Mouse (Mus musculus): ENCODE measurements around the gene Sae1. TPM values are rescaled to one million over a fixed set of nuclear protein-coding genes. Genes with fewer than 3 reads are reported as not detected.
A peak's percentile ranks its signal among the peaks of the same experiment; 100 is the strongest.

Gene Sae1
- total and polyA plus RNA-seq, 3 experiments, result 182 to 287 TPM; not detected in 1

- no peaks in the 10 kb centered on the region for H3K9me3 ChIP-seq (replicated peaks; ENCODE audit: insufficient read depth, low read length)
- H3K27me3 ChIP-seq (ENCODE audit: control insufficient read depth in 1 of 2, insufficient read depth in 2 of 2, low read length in 2 of 2), result no peaks in the 10 kb centered on the region
- no peaks in the 10 kb centered on the region for H3K79me2 ChIP-seq (ENCODE audit: control insufficient read depth, insufficient read depth, low read length, poor library complexity)
- peak; percentile 74; the same call in 1 of the 2 replicates for TF ChIP-seq MEF2A (IDR thresholded peaks at IDR 0.05; ENCODE audit: extremely low read depth, insufficient replicate concordance, low read depth, low read length, poor library complexity, severe bottlenecking)
- TF ChIP-seq EP300 (IDR thresholded peaks at IDR 0.05; ENCODE audit: low read depth in 1 of 2, low read length in 2 of 2), result peak; percentile 15 to 46; a peak in 1 of 4 replicates
- TF ChIP-seq GATA1 (IDR thresholded peaks at IDR 0.05; ENCODE audit: low read depth, low read length), result peak; percentile 71
- peak; percentile 58; the same call in 1 of the 2 replicates for TF ChIP-seq RCOR1 (IDR thresholded peaks at IDR 0.05; ENCODE audit: low read depth, low read length)
- no peak for TF ChIP-seq POLR2AphosphoS2 (IDR thresholded peaks at IDR 0.05; ENCODE audit: low read length)
- TF ChIP-seq TCF12 (IDR thresholded peaks at IDR 0.05; ENCODE audit: low read depth, low read length), result 0 out of 2 replicates have a peak, but pooled peaks have one; percentile 15
- peaks cover 4 to 16% of the 10 kb centered on the region in 2 experiments; a peak in 3 of 4 replicates for H3K4me1 ChIP-seq (ENCODE audit: control insufficient read depth in 1 of 2, insufficient read depth in 2 of 2, low read length in 2 of 2)
- DNase-seq (ENCODE audit: low read depth, low spot score), result peak; percentile 71
- H3K36me3 ChIP-seq (ENCODE audit: control insufficient read depth in 1 of 2, insufficient read depth in 2 of 2, low read length in 2 of 2), result peaks cover 12 to 22% of the 10 kb centered on the region in 2 experiments
- H3K4me3 ChIP-seq (ENCODE audit: control insufficient read depth in 1 of 2, insufficient read depth in 1 of 2, low read depth in 2 of 2, low read length in 2 of 2), result no peak overlapping the region
- H3K9ac ChIP-seq (ENCODE audit: control insufficient read depth, low read depth, low read length, poor library complexity, severe bottlenecking), result no peak overlapping the region
- H3K27ac ChIP-seq (ENCODE audit: control insufficient read depth, low read depth, low read length), result peak overlapping the region; percentile 14; the same call in 1 of the 2 replicates
Observed at GRCm38 (mm10) chr7:16345297-16345696, 42.3 kb downstream of the Sae1 start.

GRCm38 (mm10) chr7:16344598-16344997 is 43.0 kb downstream of the Sae1 start:
- Histone ChIP-seq H3K9ac (ENCODE audit: control insufficient read depth, low read depth, low read length, poor library complexity, severe bottlenecking) (no peak overlapping the region), H3K79me2 (ENCODE audit: control insufficient read depth, insufficient read depth, low read length, poor library complexity) (no peaks in the 10 kb centered on the region), H3K27me3 (ENCODE audit: control insufficient read depth in 1 of 2, insufficient read depth in 2 of 2, low read length in 2 of 2) (no peaks in the 10 kb centered on the region), H3K4me1 (ENCODE audit: control insufficient read depth in 1 of 2, insufficient read depth in 2 of 2, low read length in 2 of 2) (peaks cover 4 to 16% of the 10 kb centered on the region in 2 experiments; a peak in 3 of 4 replicates), H3K27ac (ENCODE audit: control insufficient read depth, low read depth, low read length) (no peak overlapping the region), H3K4me3 (ENCODE audit: control insufficient read depth in 1 of 2, insufficient read depth in 1 of 2, low read depth in 2 of 2, low read length in 2 of 2) (no peak overlapping the region), H3K36me3 (ENCODE audit: control insufficient read depth in 1 of 2, insufficient read depth in 2 of 2, low read length in 2 of 2) (peaks cover 11 to 22% of the 10 kb centered on the region in 2 experiments), H3K9me3 (replicated peaks; ENCODE audit: insufficient read depth, low read length) (no peaks in the 10 kb centered on the region)
- no peak for TF ChIP-seq MEF2A (IDR thresholded peaks at IDR 0.05; ENCODE audit: extremely low read depth, insufficient replicate concordance, low read depth, low read length, poor library complexity, severe bottlenecking)
- no peak for TF ChIP-seq ZC3H11A (IDR thresholded peaks at IDR 0.05; ENCODE audit: low read depth, low read length)
- no peak for TF ChIP-seq ZMIZ1 (IDR thresholded peaks at IDR 0.05; ENCODE audit: low read depth, low read length)
- TF ChIP-seq ETS1 (IDR thresholded peaks at IDR 0.05; ENCODE audit: low read depth, low read length), result no peak
- TF ChIP-seq RCOR1 (IDR thresholded peaks at IDR 0.05; ENCODE audit: low read depth, low read length), result no peak
- no peak for TF ChIP-seq TCF12 (IDR thresholded peaks at IDR 0.05; ENCODE audit: low read depth, low read length)
- DNase-seq (ENCODE audit: low read depth, low spot score), result no peak

GRCm38 (mm10) chr7:16337733-16338132 is 49.9 kb downstream of the Sae1 start:
- peaks cover 0 to 19% of the 10 kb centered on the region in 2 experiments; a peak in 2 of 4 replicates for H3K36me3 ChIP-seq (ENCODE audit: control insufficient read depth in 1 of 2, insufficient read depth in 2 of 2, low read length in 2 of 2)
- no peaks in the 10 kb centered on the region for H3K79me2 ChIP-seq (ENCODE audit: control insufficient read depth, insufficient read depth, low read length, poor library complexity)
- no peaks in the 10 kb centered on the region for H3K4me1 ChIP-seq (ENCODE audit: control insufficient read depth in 1 of 2, insufficient read depth in 2 of 2, low read length in 2 of 2)
- peak; percentile 22 for DNase-seq (ENCODE audit: low read depth, low spot score)
- H3K27me3 ChIP-seq (ENCODE audit: control insufficient read depth in 1 of 2, insufficient read depth in 2 of 2, low read length in 2 of 2), result no peaks in the 10 kb centered on the region
- H3K9me3 ChIP-seq (replicated peaks; ENCODE audit: insufficient read depth, low read length), result no peaks in the 10 kb centered on the region
- H3K27ac ChIP-seq (ENCODE audit: control insufficient read depth, low read depth, low read length), result no peak overlapping the region
- H3K4me3 ChIP-seq (ENCODE audit: control insufficient read depth in 1 of 2, insufficient read depth in 1 of 2, low read depth in 2 of 2, low read length in 2 of 2), result no peak overlapping the region
- TF ChIP-seq UBTF (IDR thresholded peaks at IDR 0.05; ENCODE audit: borderline replicate concordance, insufficient read depth, low read depth, low read length) (no peak), JUND (IDR thresholded peaks at IDR 0.05; ENCODE audit: low read depth, low read length) (no peak), POLR2AphosphoS2 (IDR thresholded peaks at IDR 0.05; ENCODE audit: low read length) (no peak), CTCF (IDR thresholded peaks at IDR 0.05 in 2 of 3, conservative IDR thresholded peaks at IDR 0.05 in 1 of 3; ENCODE audit: control insufficient read depth in 1 of 3, insufficient read depth in 1 of 3, low read depth in 2 of 3, low read length in 3 of 3, poor library complexity in 1 of 3, severe bottlenecking in 1 of 3) (peak in 2 of 3 experiments; percentile 4 to 24; a peak in 1 of 6 replicates), MAFK (IDR thresholded peaks at IDR 0.05; ENCODE audit: borderline replicate concordance, low read depth, low read length) (no peak), ZMIZ1 (IDR thresholded peaks at IDR 0.05; ENCODE audit: low read depth, low read length) (no peak), MAZ (IDR thresholded peaks at IDR 0.05; ENCODE audit: low read depth, low read length) (no peak), ZKSCAN1 (IDR thresholded peaks at IDR 0.05; ENCODE audit: low read depth, low read length) (no peak), ZNF384 (IDR thresholded peaks at IDR 0.05; ENCODE audit: low read depth, low read length) (0 out of 2 replicates have a peak, but pooled peaks have one; percentile 6)
- H3K9ac ChIP-seq (ENCODE audit: control insufficient read depth, low read depth, low read length, poor library complexity, severe bottlenecking), result no peak overlapping the region
